Mouse (Mus musculus) kidney, adult 18-20 months (tissue): ENCODE results near the gene Hist3h2a.
"Not testable (repeated sequence)": the region's sequence is repeated elsewhere in the genome, so short reads cannot be mapped to it uniquely, and the experiment has no call there.

Experiments
- DNase-seq: peaks from one replicate; pipeline ENCODE4 v3.0.0; 2021

Hist3h2a gene

GRCm38 (mm10) chr11:58948542-58949479 is 5.7 kb upstream of the Hist3h2a start, which contains the start of gene Hist3h2ba:
TSS of gene Hist3h2ba (plus strand) at chr11:58948920.
- peak; percentile 69 for DNase-seq

- no peak for DNase-seq
Observed at GRCm38 (mm10) chr11:58949480-58950431, 4.7 kb upstream of the Hist3h2a start.

- no peak for DNase-seq
Observed at GRCm38 (mm10) chr11:58951210-58951609, 3.3 kb upstream of the Hist3h2a start.

DNA sequence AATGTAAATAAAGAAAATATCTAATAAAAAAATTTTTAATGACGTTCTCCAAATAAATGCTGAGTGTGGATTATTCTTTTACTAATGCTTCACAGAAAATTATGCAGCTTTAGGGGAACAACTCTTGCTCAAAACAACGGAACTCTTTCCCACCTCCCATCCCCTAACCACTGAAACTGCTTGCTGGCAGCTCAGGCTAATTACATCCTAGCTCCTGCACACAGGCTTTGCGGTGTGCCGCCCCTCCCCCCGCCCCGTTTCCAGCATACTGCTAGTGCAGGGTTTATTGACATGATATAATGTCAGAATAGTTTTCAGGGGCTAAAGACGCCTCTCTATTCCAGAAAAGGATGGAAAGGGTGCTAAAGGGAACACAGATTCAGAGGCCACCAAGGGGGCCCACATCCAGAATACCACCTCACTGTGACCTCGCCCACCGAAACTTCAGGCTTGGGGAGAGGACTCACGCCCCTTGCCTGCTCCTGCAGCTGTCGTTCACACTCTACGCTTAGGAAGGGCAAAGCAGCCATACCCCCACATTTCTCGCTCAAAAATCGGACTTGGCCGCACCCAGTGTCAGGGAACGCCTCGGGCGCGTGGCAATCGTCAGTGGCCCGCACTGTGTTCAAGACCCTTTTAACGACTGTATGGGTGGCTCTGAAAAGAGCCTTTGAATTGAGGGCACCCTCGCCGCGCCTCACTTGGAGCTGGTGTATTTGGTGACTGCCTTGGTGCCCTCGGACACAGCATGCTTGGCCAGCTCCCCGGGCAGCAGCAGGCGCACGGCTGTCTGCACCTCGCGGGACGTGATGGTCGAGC is 925 bp upstream of the Hist3h2a start:
- DNase-seq, result no peak

DNA sequence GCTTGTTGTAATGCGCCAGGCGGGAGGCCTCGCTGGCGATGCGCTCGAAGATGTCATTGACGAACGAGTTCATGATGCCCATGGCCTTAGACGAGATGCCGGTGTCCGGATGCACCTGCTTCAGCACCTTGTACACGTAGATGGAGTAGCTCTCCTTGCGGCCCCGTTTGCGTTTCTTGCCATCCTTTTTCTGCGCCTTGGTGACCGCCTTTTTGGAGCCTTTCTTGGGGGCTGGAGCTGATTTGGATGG is 390 bp upstream of the Hist3h2a start:
- DNase-seq, result not testable (repeated sequence)

- no peak for DNase-seq
Observed at GRCm38 (mm10) chr11:58955143-58955867, 820 bp downstream of the Hist3h2a start.

DNA sequence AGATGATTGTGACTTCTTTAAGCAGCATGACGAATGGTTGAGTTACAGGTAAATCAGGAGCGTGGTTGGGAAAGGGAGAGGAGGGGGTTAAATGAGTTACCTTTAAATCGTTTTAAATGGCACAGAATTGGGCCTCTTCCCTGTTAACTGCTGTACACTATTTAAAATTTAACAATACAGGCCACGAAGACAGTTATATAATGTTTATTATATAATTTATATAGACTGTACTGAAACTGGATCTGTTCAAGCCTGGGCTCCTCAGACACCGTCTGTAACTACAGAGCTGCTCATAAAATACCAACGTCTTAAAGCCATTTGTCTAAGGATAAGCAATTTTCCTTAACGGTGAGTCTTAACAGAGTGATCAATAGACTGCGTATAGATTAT is 1.4 kb downstream of the Hist3h2a start:
- DNase-seq, result no peak

DNA sequence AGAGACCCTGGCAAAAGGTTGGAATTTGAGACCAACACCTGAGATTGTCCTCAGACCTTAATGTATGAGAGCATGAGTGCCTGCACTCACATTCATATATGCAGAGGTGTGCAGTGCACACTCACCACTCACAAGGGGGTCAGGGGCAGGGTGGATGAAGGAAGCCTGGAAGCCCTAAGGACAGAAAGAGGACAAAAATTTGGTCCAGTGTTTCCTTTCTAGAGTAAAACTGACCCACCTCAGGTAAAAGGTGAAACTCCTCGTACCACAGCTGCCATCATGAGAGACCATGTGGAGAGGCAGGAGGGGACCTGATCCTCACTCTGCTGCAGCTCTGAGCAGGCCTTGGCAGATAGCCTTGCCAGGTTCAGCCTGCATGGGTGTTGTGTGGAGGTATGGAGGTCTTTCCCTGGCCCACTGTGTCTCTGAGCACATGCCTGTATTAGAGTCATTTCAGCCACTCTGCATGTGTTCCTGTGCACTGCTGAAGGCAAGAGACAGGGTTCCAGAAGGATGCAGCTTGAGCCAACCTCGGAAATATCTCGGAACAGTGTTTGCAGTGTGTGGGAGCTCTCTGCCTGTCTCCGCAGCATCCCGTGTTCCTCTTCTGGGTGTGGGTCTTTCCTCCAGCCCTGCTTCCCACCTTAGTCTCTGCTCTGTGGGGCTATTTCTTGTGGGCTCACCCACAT is 2.9 kb downstream of the Hist3h2a start:
- no peak for DNase-seq

DNA sequence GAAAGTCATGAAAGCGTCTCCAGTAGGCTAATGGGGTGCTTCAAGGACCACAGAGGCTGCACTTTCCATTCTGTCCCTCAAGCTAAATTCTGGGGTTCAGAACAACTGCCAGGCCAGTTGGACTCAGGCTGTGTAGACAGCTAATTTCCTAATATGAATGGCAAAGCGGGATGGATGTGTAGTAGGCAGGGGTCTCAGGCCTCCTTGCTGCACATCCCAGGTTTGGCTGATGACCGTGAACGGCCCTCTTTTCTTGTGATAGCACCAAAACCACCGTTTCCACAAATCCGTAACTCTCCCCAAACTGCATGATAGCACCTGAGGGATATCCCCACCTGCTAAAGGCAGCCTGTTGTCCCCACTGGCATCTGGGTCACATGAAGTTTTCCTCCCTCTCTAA is 4.1 kb downstream of the Hist3h2a start:
- DNase-seq, result no peak

DNA sequence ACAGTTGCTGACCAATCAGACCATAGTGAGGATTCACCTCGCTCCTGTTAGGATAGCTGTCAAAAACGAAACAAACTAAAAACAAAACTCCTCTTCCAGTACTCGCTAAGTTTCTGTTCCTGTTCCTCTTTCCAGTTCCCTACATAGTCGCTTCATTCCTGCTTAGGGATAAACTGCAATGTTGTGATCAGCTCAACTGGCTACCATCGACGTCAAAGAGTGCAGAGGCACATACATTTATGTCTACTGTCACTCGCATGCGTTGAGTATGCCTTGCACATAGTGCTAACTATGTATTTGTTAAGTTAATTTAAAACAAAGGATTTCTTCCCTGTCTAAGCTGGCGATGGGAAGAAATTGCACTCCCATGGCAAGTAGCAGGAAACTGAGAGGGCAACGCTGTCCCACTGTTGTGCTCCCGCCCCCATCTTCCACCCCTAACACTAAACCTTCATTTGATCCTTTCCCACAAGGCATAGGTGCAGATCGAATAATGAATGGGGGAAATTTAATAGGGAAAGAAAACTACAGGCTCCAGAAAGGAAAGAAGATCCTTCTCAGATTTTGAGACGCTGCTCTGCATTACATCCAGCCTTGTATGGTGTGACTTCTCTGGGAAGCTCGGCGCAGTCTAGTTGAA is 4.8 kb downstream of the Hist3h2a start:
- no peak for DNase-seq

DNA sequence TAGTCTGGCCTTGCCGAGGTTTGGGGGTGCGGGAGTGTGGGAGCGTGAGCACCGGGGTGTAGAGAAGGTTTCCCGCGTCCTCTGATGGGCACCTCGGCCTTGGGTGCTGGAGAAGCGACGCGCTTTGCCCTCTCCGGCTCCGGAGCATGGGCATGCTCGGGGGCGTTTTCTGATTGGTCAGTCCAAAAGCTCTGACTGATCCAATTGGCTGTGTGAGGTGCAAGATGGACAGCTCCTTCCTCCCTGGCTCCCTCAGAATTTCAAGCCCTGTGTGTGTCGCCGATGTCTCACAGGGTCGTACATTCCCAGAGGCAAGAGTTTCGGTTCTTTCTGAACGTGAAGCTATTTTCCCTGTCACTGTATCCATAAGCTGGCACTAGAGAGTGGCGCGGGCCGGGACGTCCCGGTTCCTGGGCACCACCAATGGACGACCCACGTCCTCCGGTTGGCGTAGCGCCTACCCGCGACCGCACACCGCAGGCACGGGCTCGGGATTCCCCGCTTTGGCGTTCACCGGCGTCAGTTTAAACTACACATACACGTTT is 5.5 kb downstream of the Hist3h2a start:
- peak; percentile 80 for DNase-seq

- DNase-seq, result no peak
Observed at GRCm38 (mm10) chr11:58961364-58962177, 7.1 kb downstream of the Hist3h2a start.

- DNase-seq, result peak; percentile 59
Observed at GRCm38 (mm10) chr11:58963543-58963942, 9.1 kb downstream of the Hist3h2a start.

DNA sequence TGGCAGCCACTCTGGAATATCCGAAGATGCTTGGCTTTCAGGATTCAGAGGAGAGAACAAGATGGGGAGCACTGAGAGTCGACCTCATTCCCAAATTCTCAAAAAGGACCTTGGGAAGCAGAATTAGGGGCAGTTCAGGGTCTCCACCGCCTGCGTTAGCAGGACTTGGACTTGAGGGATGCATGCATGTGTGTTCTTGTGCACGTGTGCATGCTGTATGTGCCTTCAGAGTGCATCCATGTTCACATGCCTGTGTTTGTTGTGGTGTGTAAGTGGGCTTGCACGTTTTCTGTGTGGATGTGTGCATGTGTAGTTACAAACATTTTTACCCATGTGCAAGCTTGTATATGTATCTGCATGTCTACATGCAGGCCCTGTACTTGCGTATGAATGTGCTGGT is 9.7 kb downstream of the Hist3h2a start:
- no peak for DNase-seq

- DNase-seq, result no peak
Observed at GRCm38 (mm10) chr11:58965001-58965760, 10.7 kb downstream of the Hist3h2a start.

- DNase-seq, result peak; percentile 36
Observed at GRCm38 (mm10) chr11:58967346-58967745, 12.9 kb downstream of the Hist3h2a start.

- DNase-seq, result no peak
Observed at GRCm38 (mm10) chr11:58968551-58968950, 14.1 kb downstream of the Hist3h2a start.

- DNase-seq, result no peak
Observed at GRCm38 (mm10) chr11:58969027-58969426, 14.5 kb downstream of the Hist3h2a start.

DNA sequence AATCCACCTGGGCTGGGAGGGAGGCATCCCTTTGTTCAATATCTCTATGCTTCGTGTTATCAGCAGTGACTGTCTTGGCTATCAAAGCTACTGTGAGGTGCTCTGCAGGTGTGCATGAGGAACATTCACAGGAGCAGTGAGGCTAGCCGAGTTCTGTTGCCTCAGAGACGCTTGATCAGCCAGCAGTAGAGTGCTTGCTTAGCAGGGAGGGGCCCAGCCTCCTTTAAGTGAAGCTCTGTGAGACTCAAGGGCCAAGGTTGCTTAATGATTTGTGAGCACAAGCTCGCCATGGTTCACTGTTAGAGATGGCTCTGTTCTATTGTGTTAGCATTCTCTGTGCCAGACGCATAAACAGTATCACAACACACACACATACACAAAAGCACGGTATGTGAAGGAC is 15.2 kb downstream of the Hist3h2a start:
- peak; percentile 50 for DNase-seq
